Mouse (Mus musculus) urinary bladder, adult 18-20 months (tissue): Measurements from ENCODE around the gene Olfr287.

ENCODE experiments used
- DNase-seq, 2 experiments: peaks; one replicate each; pipeline ENCODE4 v3.0.0; 2022; ENCODE audit warnings: low spot score in 2 of 2, mixed read lengths in 2 of 2

Olfr287 gene

GRCm38 (mm10) chr15:98168622-98169004 is 52.2 kb downstream of the Olfr287 start:
- no peak for DNase-seq

GRCm38 (mm10) chr15:98167645-98168621 is 52.9 kb downstream of the Olfr287 start:
- DNase-seq: peak; percentile 57 to 65

- DNase-seq: no peak
These were observed 53.8 kb downstream of the Olfr287 start, which contains the start of gene Ccdc184 for GRCm38 (mm10) chr15:98166963-98167644. Gene Ccdc184 (plus strand): TSS chr15:98167158.

- no peak for DNase-seq
These were observed 55.3 kb downstream of the Olfr287 start, which contains the start of gene Asb8 for GRCm38 (mm10) chr15:98165525-98165924. Gene Asb8 (minus strand): TSS chr15:98165625.

DNA sequence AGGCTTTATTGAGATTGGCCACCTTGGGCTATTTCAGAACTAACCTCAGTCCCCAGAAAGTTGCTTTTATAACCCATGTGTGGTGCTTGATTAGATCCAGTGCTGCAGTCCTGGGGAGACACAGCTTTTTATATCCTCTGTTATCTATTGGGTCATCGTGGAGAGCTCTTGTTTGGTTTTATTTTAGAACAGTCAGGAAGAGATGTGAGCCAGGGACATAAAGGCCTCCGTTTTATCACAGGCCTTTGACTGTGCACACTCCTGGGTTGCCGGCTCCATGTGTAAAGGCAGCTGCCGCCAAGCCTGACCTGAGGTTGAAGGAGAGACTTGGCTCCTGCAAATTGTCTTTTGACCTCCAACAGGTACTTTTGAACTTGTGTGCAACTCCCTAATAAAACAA is 58.3 kb downstream of the Olfr287 start:
- DNase-seq: no peak

DNA sequence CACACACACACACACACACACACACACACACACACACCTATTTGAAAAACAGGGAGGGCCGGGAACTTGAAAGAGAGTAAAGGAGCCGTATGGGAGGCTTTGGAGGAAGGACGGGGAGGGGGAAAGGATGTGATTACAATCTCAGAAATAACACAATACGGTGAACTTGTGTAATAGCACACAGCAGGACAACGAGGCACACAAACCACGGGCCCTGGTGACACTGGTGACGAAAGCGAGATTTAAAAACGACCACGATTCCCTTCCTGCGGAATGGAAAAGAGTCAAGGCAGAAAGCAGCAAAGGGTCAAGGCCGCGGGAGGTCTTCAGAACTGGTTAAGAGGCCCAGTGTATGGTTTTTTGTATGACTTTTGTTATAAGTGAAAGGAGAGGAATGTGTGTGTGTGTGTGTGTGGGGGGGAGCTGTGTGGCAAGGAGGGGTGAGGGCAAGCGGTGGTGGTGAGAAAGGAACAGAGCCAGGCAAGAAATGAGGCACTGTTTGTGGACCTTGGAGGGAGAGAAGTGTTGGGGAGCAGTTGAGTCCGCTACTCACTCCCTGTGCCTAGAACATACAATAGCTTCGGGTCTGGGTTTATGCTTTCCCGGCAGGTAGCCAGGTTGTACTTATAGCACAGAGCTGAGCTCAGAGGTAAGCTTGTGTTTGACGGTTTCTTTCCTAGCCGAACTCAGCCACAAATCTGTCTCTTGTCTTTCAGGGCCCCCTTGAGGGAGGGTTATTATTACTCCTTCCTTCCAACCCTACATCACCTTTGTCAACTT is 59.6 kb downstream of the Olfr287 start:
- no peak for DNase-seq

- DNase-seq: no peak
These were observed 63.6 kb downstream of the Olfr287 start for GRCm38 (mm10) chr15:98157253-98157652.
